Mouse (Mus musculus): ENCODE results near the gene Sspo.
A peak's percentile ranks its signal among the peaks of the same experiment; 100 is the strongest.

The Sspo gene

GRCm38 (mm10) chr6:48447929-48448328 lies at the start of gene Sspo:
Gene Sspo (plus strand): TSS chr6:48448229.
- DNase-seq (ENCODE audit: low read depth) = no peak

- no peak for DNase-seq (ENCODE audit: low read depth)
Observed at GRCm38 (mm10) chr6:48399906-48400305, 48.1 kb upstream of the Sspo start.

- no peak for DNase-seq (ENCODE audit: low read depth)
Observed at GRCm38 (mm10) chr6:48404071-48404470, 44.0 kb upstream of the Sspo start.

GRCm38 (mm10) chr6:48409726-48410343 lies 38.2 kb upstream of the Sspo start:
- DNase-seq (ENCODE audit: low read depth) = no peak

- peak; percentile 30 for DNase-seq (ENCODE audit: low read depth)
Observed at GRCm38 (mm10) chr6:48410551-48410950, 37.5 kb upstream of the Sspo start.

- DNase-seq (ENCODE audit: low read depth) = no peak
Observed at GRCm38 (mm10) chr6:48411193-48412092, 36.6 kb upstream of the Sspo start.

GRCm38 (mm10) chr6:48412147-48412546 lies 35.9 kb upstream of the Sspo start:
- DNase-seq (ENCODE audit: low read depth) = no peak

- no peak for DNase-seq (ENCODE audit: low read depth)
Observed at GRCm38 (mm10) chr6:48412662-48413061, 35.4 kb upstream of the Sspo start.

- DNase-seq (ENCODE audit: low read depth) = no peak
Observed at GRCm38 (mm10) chr6:48413081-48413480, 34.9 kb upstream of the Sspo start.

- no peak for DNase-seq (ENCODE audit: low read depth)
Observed at GRCm38 (mm10) chr6:48414886-48415285, 33.1 kb upstream of the Sspo start.

GRCm38 (mm10) chr6:48415636-48416035 lies 32.4 kb upstream of the Sspo start:
- no peak for DNase-seq (ENCODE audit: low read depth)

GRCm38 (mm10) chr6:48416486-48416885 lies 31.5 kb upstream of the Sspo start:
- DNase-seq (ENCODE audit: low read depth) = no peak

GRCm38 (mm10) chr6:48420647-48421046 lies 27.4 kb upstream of the Sspo start:
- DNase-seq (ENCODE audit: low read depth) = peak; percentile 5

- no peak for DNase-seq (ENCODE audit: low read depth)
Observed at GRCm38 (mm10) chr6:48423336-48423735, 24.7 kb upstream of the Sspo start.

GRCm38 (mm10) chr6:48424074-48424473 lies 24.0 kb upstream of the Sspo start:
- DNase-seq (ENCODE audit: low read depth) = no peak

GRCm38 (mm10) chr6:48426956-48427355 lies 21.1 kb upstream of the Sspo start:
- DNase-seq (ENCODE audit: low read depth) = no peak

- no peak for DNase-seq (ENCODE audit: low read depth)
Observed at GRCm38 (mm10) chr6:48428769-48429557, 19.1 kb upstream of the Sspo start.

- DNase-seq (ENCODE audit: low read depth) = no peak
Observed at GRCm38 (mm10) chr6:48430748-48431147, 17.3 kb upstream of the Sspo start.

GRCm38 (mm10) chr6:48432893-48433816 lies 14.9 kb upstream of the Sspo start:
- no peak for DNase-seq (ENCODE audit: low read depth)

GRCm38 (mm10) chr6:48434651-48435050 lies 13.4 kb upstream of the Sspo start:
- DNase-seq (ENCODE audit: low read depth) = no peak

GRCm38 (mm10) chr6:48435111-48435510 lies 12.9 kb upstream of the Sspo start:
- no peak for DNase-seq (ENCODE audit: low read depth)
